Mouse (Mus musculus): ENCODE results near the gene Coro6.

The Coro6 gene

GRCm38 (mm10) chr11:77514281-77514831 lies 52.1 kb downstream of the Coro6 start:
- no peak for DNase-seq

DNA sequence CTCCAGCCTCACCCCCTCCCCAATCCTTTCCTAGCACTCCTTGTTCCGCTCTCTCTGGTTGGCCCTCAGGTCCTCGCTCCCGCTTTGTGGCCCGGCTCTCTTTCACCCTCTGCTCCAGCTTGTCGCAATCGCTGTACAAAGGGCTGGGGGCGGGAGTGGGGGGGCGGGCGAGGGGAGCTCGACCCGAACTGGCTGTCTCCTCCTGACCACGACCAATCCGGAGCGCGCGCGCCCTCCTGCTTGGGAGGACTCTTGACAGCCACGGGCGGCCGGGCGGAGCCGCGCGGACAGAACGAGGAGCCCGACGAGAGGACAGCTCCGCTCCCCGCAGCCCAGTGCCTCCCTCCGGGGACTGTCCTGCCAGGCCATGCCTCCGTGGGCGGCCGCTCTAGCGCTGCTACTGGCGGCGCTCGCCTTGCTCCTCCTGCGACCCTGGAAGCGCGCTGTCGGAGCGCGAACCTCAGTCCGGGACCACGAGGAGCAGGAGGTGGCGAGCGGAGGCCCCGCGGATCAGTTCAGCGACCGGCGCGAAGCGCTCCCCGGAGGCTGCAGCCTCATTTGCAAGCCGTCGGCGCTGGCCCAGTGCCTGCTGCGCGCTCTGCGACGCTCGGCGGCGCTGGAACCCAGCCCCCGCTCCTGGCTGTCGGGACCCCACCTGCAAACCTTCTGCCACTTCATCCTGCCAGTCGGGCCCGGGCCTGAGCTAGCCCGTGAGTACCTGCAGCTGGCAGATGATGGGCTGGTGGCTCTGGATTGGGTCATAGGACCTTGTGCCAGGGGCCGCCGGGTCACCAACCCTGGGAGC lies 52.8 kb downstream of the Coro6 start, which contains the start of gene Abhd15:
Abhd15 (plus strand) TSS at position 290 of the 805 bp plus-strand sequence.
- peak; percentile 89 for DNase-seq

- no peak for DNase-seq
These were observed 53.7 kb downstream of the Coro6 start, which contains the start of gene Trp53i13 for GRCm38 (mm10) chr11:77515637-77516552. Trp53i13 (minus strand) TSS chr11:77515980.

DNA sequence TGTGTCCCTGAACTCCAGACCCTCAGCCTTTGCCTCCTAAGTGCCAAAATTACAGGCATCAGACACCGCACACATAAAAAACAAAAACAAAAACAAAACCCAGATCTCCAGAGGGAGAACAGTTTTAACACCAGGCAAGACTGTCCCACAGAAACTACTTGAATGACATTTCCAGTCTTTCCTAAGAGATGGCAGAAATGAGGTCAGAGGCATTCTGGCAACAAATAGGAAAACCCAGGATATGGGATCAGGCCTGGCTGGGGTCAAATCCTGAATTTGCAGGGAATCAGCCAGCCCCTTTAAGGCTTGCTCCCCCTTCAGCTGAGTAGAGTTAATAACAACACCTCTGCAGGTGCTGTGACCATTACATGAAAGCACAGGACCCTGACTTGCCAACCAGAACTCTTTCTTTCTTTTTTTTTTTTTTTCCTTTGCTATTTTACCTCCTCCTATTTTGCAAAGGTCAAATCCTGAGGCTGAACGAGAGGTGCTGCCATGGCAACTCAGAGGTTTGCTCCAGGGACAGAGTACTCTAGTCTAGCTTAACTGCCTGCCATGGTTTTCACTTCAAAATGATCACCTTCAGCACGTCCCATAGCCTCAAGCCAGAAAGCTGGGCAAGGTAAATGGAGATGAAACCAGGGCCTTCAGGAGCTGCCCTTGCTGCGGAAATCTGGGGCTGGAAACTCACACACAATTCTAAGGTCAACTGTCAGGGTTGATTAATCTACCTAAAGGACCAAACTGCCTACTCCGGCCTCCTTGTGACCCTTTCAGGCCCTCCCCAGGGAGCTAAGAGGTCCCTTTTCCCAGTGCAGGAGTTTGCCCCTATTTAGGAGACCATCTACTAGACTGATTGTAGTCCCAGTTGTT lies 54.6 kb downstream of the Coro6 start:
- no peak for DNase-seq

- DNase-seq = no peak
These were observed 56.0 kb downstream of the Coro6 start for GRCm38 (mm10) chr11:77518051-77518798.

DNA sequence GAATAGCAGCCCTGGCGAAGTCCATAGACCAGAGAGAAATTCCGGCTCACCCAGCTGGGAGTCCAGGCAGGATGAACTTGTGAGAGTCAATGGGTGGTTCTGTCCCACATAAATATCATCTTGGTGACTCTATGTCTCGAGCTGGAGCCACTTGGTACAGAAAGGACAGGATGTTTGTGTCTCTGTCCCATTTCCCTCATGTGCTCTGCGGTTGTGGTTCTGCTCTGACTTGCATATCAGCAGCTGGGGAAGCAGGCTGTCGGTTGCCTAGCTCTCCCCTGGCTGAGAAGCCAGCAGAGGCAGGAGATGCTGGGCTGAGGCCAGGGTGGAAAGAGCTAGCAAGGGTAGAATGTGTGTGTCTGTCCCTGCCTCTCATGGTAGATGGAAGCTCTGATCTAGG lies 56.8 kb downstream of the Coro6 start, which contains the start of gene Gm10392:
Gm10392 (minus strand) TSS at position 156 of the 400 bp plus-strand sequence.
- DNase-seq = peak; percentile 81

Measured in lung, postnatal 36 days (tissue).